Mouse (Mus musculus) midbrain, embryonic 10.5 days (tissue): ENCODE measurements around the gene Gm20388. TPM values are rescaled to one million over a fixed set of nuclear protein-coding genes. Genes with fewer than 3 reads are reported as not detected.
A peak's percentile ranks its signal among the peaks of the same experiment; 100 is the strongest.

Experiments used
- DNase-seq: peaks from one replicate; pipeline ENCODE4 v3.0.0-alpha.2; 2017; ENCODE audit warnings: low spot score
- H3K27ac ChIP-seq: fragments of 300-500 bp; sonication (generic); replicated peaks from 2 replicates; pipeline ENCODE4 v1.5.1; 2016; ENCODE audit warnings: mild to moderate bottlenecking
- H3K27me3 ChIP-seq: fragments of 300-500 bp; sonication (generic); 2 replicates; pipeline ENCODE4 v1.6.1; 2016; ENCODE audit warnings: low read depth, mild to moderate bottlenecking; ENCODE audit not compliant: poor library complexity, severe bottlenecking
- H3K36me3 ChIP-seq: fragments of 300-500 bp; sonication (generic); 2 replicates; pipeline ENCODE4 v1.6.1; 2016; ENCODE audit warnings: mild to moderate bottlenecking, moderate library complexity
- H3K4me1 ChIP-seq: fragments of 300-500 bp; sonication (generic); 2 replicates; pipeline ENCODE4 v1.6.1; 2016
- H3K4me3 ChIP-seq: fragments of 300-500 bp; sonication (generic); 2 replicates; pipeline ENCODE4 v1.5.1; 2016; ENCODE audit warnings: mild to moderate bottlenecking, moderate library complexity
- H3K9me3 ChIP-seq: fragments of 300-500 bp; sonication (generic); replicated peaks from 2 replicates; pipeline ENCODE4 v1.6.1; 2016; ENCODE audit warnings: mild to moderate bottlenecking
- WGBS: fragments of 180-500 bp; shearing (Covaris S2); methylation state at CpG from one replicate; pipeline ENCODE4 v1.1.7; 2016; 5-methylcytosine and 5-hydroxymethylcytosine counted together
- polyA plus RNA-seq: library from polyadenylated mRNA; unstranded; fragments of >200 nt; fragmentation: Nextera tagmentation; extraction: Ambion mirVana; gene quantifications from 2 replicates; pipeline ENCODE4 v1.2.1, GENCODE M21; 2016

Gm20388 gene
- polyA plus RNA-seq, 1 experiment from 2014 or later = 7.1 TPM

DNA sequence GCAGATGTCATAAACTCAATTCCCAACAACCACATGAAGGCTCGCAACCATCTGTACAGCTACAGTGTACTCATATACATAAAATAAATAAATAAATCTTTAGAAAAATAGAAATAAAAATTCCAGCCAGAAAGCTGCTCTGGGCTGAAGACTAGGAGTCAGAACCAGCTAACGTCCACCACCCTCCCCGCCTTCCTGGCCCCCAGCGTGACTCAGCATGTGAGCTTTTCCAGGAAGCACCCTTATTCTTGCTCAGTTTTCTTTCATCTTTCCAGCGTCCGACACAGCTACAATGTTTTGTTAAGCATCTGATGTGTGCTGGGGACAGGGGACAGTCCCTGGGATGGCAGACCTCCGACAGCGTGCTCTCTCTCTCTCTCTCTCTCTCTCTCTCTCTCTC, 3434.5 kb downstream of the Gm20388 start:
- 89% methylated on average over 8 of the region's 8 CpGs for WGBS
- DNase-seq = no peak
- H3K27me3 ChIP-seq = no peaks in the 10 kb centered on the region
- no peak overlapping the region for H3K27ac ChIP-seq
- H3K4me3 ChIP-seq = no peak overlapping the region
- H3K36me3 ChIP-seq = peaks cover 10% of the 10 kb centered on the region
- no peaks in the 10 kb centered on the region for H3K4me1 ChIP-seq
- H3K9me3 ChIP-seq = no peaks in the 10 kb centered on the region; the same call in 1 of the 2 replicates

DNA sequence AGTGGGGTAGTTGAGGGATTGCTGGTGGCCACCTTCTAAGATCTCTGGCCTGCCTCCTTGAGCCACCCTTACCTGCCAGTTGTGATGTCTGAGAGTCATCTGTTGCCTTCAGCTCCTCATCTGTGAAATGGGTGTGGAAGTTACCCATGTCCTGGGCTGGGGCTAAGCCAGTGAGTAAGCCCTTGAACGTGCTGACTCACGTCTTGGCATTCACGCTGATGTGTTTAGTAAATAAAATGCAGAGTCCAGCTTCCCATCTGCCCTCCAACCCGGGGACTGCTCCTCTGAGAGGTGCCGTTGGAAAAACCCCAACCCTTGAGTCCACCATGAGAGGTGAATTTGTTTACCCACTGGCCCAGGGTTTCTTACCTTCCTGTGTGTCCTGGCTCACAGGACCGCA, 3435.2 kb downstream of the Gm20388 start:
- no peaks in the 10 kb centered on the region for H3K27me3 ChIP-seq
- DNase-seq = no peak
- 92% methylated on average over 6 of the region's 6 CpGs for WGBS
- H3K36me3 ChIP-seq = peaks cover 9% of the 10 kb centered on the region
- H3K4me3 ChIP-seq = no peak overlapping the region
- no peaks in the 10 kb centered on the region for H3K9me3 ChIP-seq
- no peaks in the 10 kb centered on the region for H3K4me1 ChIP-seq
- H3K27ac ChIP-seq = no peak overlapping the region

DNA sequence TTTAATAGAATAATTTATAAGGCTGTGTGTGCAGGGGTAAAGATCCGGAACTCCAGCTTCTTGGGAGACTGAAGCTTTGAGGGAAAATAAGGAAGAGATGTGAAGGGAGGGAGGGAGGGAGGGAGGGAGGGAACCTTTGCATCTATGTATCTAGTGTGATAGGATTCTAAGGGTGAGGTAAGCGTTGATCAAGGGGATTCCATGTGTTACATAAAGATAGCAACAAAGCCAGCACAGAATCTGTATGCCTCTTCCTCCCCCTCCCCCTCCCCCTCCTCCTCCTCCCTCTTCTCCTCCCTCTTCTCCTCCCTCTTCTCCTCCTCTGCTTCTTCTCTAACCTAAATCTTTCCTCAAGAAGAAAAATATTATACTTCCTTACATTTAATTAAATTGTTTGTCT, 3436.7 kb downstream of the Gm20388 start:
- Histone ChIP-seq H3K27me3 (no peaks in the 10 kb centered on the region), H3K4me3 (no peak overlapping the region), H3K27ac (no peak overlapping the region), H3K4me1 (peaks cover 3% of the 10 kb centered on the region), H3K36me3 (peaks cover 9% of the 10 kb centered on the region), H3K9me3 (no peaks in the 10 kb centered on the region)
- DNase-seq = no peak
- 87% methylated on average over 2 of the region's 2 CpGs for WGBS

- DNase-seq = no peak
- Histone ChIP-seq H3K9me3 (no peaks in the 10 kb centered on the region), H3K27me3 (no peaks in the 10 kb centered on the region), H3K4me3 (no peak overlapping the region), H3K27ac (no peak overlapping the region), H3K4me1 (peaks cover 14% of the 10 kb centered on the region), H3K36me3 (peaks cover 9% of the 10 kb centered on the region)
- WGBS = 80% methylated on average over 9 of the region's 9 CpGs
Measured at GRCm38 (mm10) chr8:123348237-123348843, 3437.7 kb downstream of the Gm20388 start.

- H3K9me3 ChIP-seq = no peaks in the 10 kb centered on the region
- WGBS = 82% methylated on average over 4 of the region's 4 CpGs
- no peak overlapping the region for H3K27ac ChIP-seq
- no peak overlapping the region for H3K4me3 ChIP-seq
- no peak for DNase-seq
- H3K27me3 ChIP-seq = peaks cover 3% of the 10 kb centered on the region
- peaks cover 21% of the 10 kb centered on the region for H3K4me1 ChIP-seq
- H3K36me3 ChIP-seq = peaks cover 9% of the 10 kb centered on the region
Measured at GRCm38 (mm10) chr8:123349073-123349472, 3438.4 kb downstream of the Gm20388 start.

DNA sequence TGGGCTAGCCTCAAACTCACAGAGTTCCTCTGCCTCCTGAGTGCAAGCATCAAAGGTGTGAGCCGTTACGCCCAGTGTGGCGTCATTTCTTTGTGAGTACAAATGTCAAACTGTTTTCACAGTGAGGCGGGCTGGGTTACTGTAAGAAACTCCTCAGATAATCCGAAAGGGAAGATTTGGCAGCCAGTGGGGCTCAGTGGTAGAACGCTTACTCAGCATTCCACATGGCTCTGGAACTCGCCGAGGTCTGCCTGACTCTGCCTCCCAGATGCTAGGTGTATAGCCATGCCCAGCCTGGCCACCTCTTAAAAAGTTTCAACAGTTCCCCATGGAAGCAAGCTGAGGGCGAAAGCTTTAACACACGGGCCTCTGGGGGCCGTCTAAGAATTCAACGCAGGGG, 3441.5 kb downstream of the Gm20388 start:
- no peaks in the 10 kb centered on the region for H3K9me3 ChIP-seq
- peaks cover 16% of the 10 kb centered on the region for H3K36me3 ChIP-seq
- H3K27me3 ChIP-seq = peaks cover 6% of the 10 kb centered on the region
- no peak for DNase-seq
- H3K4me1 ChIP-seq = peaks cover 25% of the 10 kb centered on the region
- H3K27ac ChIP-seq = 0 out of 2 replicates have a peak overlapping the region, but pooled peaks have one; percentile 33
- no peak overlapping the region for H3K4me3 ChIP-seq
- WGBS = 88% methylated on average over 12 of the region's 12 CpGs

- Histone ChIP-seq H3K4me3 (no peak overlapping the region), H3K9me3 (no peaks in the 10 kb centered on the region), H3K36me3 (peaks cover 20% of the 10 kb centered on the region), H3K27me3 (peaks cover 6% of the 10 kb centered on the region), H3K27ac (no peak overlapping the region), H3K4me1 (peaks cover 25% of the 10 kb centered on the region)
- 64% methylated on average over 13 of the region's 13 CpGs for WGBS
- peak; percentile 47 for DNase-seq
Measured at GRCm38 (mm10) chr8:123352786-123353185, 3442.1 kb downstream of the Gm20388 start.

GRCm38 (mm10) chr8:123353216-123353615, 3442.6 kb downstream of the Gm20388 start:
- Histone ChIP-seq H3K36me3 (peaks cover 19% of the 10 kb centered on the region), H3K4me1 (peaks cover 25% of the 10 kb centered on the region), H3K27ac (peak overlapping the region; percentile 2; the same call in 1 of the 2 replicates), H3K9me3 (no peaks in the 10 kb centered on the region), H3K27me3 (peaks cover 6% of the 10 kb centered on the region), H3K4me3 (no peak overlapping the region)
- 54% methylated on average over 11 of the region's 11 CpGs for WGBS
- DNase-seq = no peak

DNA sequence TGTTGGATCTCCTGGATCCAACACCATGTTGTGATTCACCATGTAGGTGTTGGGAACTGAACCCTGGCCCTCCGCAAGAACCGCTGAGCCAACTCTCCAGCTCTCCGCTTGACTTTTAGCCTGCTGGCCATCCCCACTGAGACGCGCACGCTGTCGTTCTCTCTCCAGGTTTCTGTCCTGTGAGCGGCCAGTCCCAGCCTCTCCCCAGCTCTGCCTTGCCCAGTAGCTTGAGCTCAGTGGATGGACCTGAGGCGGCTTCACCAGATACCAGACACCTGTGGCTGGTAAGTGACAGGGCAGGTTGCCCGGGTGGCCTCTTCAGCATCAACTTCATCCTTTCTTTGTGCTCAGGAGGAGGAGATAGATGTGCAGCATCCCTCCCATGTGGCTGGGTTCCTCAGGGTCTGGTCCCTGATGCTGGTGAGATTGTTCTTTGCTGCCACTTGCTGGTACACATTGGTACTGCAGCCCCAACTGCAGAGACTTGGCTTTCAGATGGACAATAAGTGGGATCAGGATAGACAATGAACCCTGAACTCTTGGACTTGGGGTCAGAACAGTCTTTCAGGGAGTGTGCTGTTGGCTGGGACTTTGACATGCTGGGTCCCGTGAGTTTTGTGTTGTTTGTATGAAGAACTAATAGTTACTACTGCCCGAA, 3450.6 kb downstream of the Gm20388 start:
- Histone ChIP-seq H3K36me3 (peaks cover 55% of the 10 kb centered on the region), H3K9me3 (no peaks in the 10 kb centered on the region), H3K27me3 (0 out of 2 replicates have a peak, but pooled peaks cover 4% of the 10 kb centered on the region), H3K27ac (peak overlapping the region; percentile 67), H3K4me3 (no peak overlapping the region), H3K4me1 (peaks cover 3% of the 10 kb centered on the region)
- peak; percentile 85 for DNase-seq
- WGBS = 40% methylated on average over 12 of the region's 12 CpGs

DNA sequence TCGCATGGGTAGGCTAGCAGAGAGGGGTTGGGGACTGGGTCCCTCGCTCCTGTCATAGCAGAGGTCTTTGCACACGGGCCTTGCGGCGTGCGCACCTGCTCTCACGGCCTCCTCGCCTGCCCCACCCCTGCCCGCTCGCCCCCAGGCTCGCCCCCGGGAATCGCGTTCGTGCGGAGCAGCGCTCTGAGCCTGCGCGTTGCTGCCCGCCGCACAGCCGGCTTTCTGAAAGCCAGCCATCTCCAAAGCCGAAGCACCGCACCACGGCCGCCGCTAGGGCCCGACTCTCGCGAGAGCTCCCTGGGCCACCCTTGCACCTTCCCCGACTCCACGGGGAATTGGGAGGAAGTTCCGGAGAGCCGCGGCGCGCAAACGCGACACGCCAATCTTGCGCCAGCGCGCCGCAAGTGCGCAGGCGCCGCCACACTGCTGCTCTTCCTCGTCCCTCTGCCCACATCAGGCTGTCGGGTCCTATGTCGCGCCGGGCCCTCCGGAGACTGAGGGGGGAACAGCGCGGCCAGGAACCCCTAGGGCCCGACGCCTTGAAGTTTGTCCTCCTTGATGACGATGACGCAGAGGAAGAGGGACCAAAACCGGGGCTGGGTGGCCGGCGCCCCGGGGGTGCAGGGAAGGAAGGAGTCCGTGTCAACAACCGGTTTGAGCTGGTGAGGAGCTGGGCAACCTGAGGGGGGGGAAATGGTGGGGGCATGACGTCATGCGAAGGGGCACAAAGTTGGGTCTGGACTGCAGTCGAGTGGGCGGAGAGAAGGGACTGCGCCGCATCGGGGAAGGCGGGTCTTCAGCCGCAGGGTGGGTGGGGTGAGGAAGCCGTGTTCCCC, 3463.0 kb downstream of the Gm20388 start, which contains the start of gene Tcf25:
TSS of gene Tcf25 (plus strand) at position 351 of the 836 bp plus-strand sequence.
- Histone ChIP-seq H3K4me1 (peaks cover 33% of the 10 kb centered on the region), H3K9me3 (no peaks in the 10 kb centered on the region), H3K27ac (peak within 1 kb of the TSS; percentile 95), H3K36me3 (peaks cover 30% of the 10 kb centered on the region), H3K4me3 (peak within 1 kb of the TSS; percentile 86), H3K27me3 (no peaks in the 10 kb centered on the region)
- DNase-seq = peak; percentile 97
- WGBS = under 1% methylated on average over 75 of the region's 75 CpGs

DNA sequence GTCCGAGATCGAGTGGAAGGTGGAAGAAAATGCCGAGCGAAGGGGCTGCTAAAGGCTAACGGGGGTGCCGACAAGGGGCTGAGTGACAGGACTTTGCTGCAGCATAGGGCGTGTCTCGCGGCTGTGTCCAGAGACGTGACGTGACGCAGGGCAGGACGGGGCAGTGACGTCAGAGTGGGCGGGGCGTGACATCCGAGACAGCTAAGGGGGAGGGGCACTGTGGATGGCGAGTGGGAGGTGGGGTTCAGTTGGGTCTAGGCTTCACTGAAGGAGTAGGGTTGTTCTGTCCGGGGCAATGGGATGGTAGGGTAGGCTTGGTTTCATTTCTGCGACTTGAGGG, 3463.6 kb downstream of the Gm20388 start:
- Histone ChIP-seq H3K27ac (peak overlapping the region; percentile 95), H3K36me3 (peaks cover 26% of the 10 kb centered on the region), H3K27me3 (no peaks in the 10 kb centered on the region), H3K9me3 (no peaks in the 10 kb centered on the region), H3K4me1 (peaks cover 33% of the 10 kb centered on the region), H3K4me3 (peak overlapping the region; percentile 86)
- DNase-seq = peak; percentile 96
- WGBS = under 1% methylated on average over 20 of the region's 20 CpGs

DNA sequence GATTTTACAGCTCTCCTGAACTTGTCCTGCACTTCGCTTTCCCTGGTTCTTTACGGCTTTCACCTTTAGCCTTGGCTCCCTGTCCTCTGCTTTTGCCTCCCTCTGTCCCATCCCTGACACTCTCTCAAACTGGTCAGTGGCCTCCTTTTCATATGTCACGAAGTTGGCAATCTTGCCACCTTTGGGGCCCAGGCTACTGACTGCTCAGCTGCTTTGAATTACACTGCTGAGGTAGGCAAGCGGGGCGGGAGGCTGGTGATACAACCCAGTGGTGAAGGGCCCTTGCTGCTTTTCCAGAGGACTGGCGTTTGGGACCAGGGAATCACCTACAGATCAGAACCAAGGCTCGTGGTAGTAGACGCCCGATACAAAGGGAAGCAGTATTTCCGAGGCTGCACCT, 3465.1 kb downstream of the Gm20388 start:
- 92% methylated on average over 10 of the region's 10 CpGs for WGBS
- H3K9me3 ChIP-seq = no peaks in the 10 kb centered on the region
- DNase-seq = no peak

More for the DNA sequence above, 3465.1 kb downstream of the Gm20388 start:
- Histone ChIP-seq H3K27me3 (no peaks in the 10 kb centered on the region), H3K4me1 (peaks cover 33% of the 10 kb centered on the region), H3K27ac (no peak overlapping the region), H3K36me3 (peaks cover 28% of the 10 kb centered on the region), H3K4me3 (no peak overlapping the region)
